Mouse (Mus musculus) B cell, adult 62 days (primary cell): ENCODE results near the gene Gm11567. TPM values are rescaled to one million over a fixed set of nuclear protein-coding genes. Genes with fewer than 3 reads are reported as not detected.

Experiments used
- total RNA-seq: library from RNA; stranded (reverse); gene quantifications from 4 replicates; pipeline ENCODE4 v1.2.4, GENCODE M21; 2023

Gm11567 gene
- total RNA-seq, result not detected in 4 replicates

GRCm38 (mm10) chr11:99878887-99879286 is at the start of gene Gm11567:
Gm11567 (plus strand) TSS chr11:99879187.

GRCm38 (mm10) chr11:99837966-99838365 is 41.0 kb upstream of the Gm11567 start, which contains the start of gene 2300003K06Rik:
2300003K06Rik (minus strand) TSS chr11:99838066.

GRCm38 (mm10) chr11:99851508-99851907 is 27.5 kb upstream of the Gm11567 start, which contains the start of gene Krtap4-16:
Krtap4-16 (minus strand) TSS chr11:99851608.

GRCm38 (mm10) chr11:99857617-99858016 is 21.4 kb upstream of the Gm11567 start, which contains the start of gene Gm11568:
Gm11568 (plus strand) TSS chr11:99857917.

GRCm38 (mm10) chr11:99864176-99864575 is 14.8 kb upstream of the Gm11567 start, which contains the start of gene Gm11559:
Gm11559 (plus strand) TSS chr11:99864476.

GRCm38 (mm10) chr11:99873089-99873488 is 5.9 kb upstream of the Gm11567 start, which contains the start of gene Krtap9-1:
Krtap9-1 (plus strand) TSS chr11:99873389.

GRCm38 (mm10) chr11:99907620-99908019 is 28.6 kb downstream of the Gm11567 start, which contains the start of gene Krtap31-1:
Krtap31-1 (plus strand) TSS chr11:99907920.

GRCm38 (mm10) chr11:99914451-99914850 is 35.5 kb downstream of the Gm11567 start, which contains the start of gene Gm11565:
Gm11565 (plus strand) TSS chr11:99914751.

Other genes with a start within 250 kb of the Gm11567 start
- not detected in 4 replicates for gene Krtap4-2, start 244.1 kb upstream of the Gm11567 start, total RNA-seq
- not detected in 4 replicates for gene Krtap4-7, start 235.1 kb upstream of the Gm11567 start, total RNA-seq
- gene Gm11555, start 229.0 kb upstream of the Gm11567 start, total RNA-seq, result not detected in 4 replicates
- gene Gm11563, start 220.2 kb upstream of the Gm11567 start, total RNA-seq, result not detected in 4 replicates
- gene Krtap4-6, start 213.2 kb upstream of the Gm11567 start, total RNA-seq, result not detected in 4 replicates
- not detected in 4 replicates for gene Gm14190, start 188.4 kb upstream of the Gm11567 start, total RNA-seq
- not detected in 4 replicates for gene Gm14180, start 144.9 kb upstream of the Gm11567 start, total RNA-seq
- gene Gm11595, start 106.3 kb upstream of the Gm11567 start, total RNA-seq, result not detected in 4 replicates
- not detected in 4 replicates for gene Krtap4-8, start 98.5 kb upstream of the Gm11567 start, total RNA-seq
- gene Krtap4-9, start 94.0 kb upstream of the Gm11567 start, total RNA-seq, result not detected in 4 replicates
- not detected in 4 replicates for gene Gm11596, start 85.7 kb upstream of the Gm11567 start, total RNA-seq
- gene Gm11569, start 80.3 kb upstream of the Gm11567 start, total RNA-seq, result not detected in 4 replicates
- not detected in 4 replicates for gene Gm11554, start 74.7 kb upstream of the Gm11567 start, total RNA-seq
- not detected in 4 replicates for gene Krtap4-13, start 69.3 kb upstream of the Gm11567 start, total RNA-seq
- gene Gm11564, start 63.5 kb upstream of the Gm11567 start, total RNA-seq, result not detected in 4 replicates
- not detected in 4 replicates for gene 2300003K06Rik, start 41.1 kb upstream of the Gm11567 start, total RNA-seq
- gene Krtap4-16, start 27.6 kb upstream of the Gm11567 start, total RNA-seq, result not detected in 4 replicates
- gene Gm11568, start 21.3 kb upstream of the Gm11567 start, total RNA-seq, result not detected in 4 replicates
- gene Gm11559, start 14.7 kb upstream of the Gm11567 start, total RNA-seq, result not detected in 4 replicates
- gene Krtap9-1, start 5.8 kb upstream of the Gm11567 start, total RNA-seq, result not detected in 4 replicates
- gene Krtap31-1, start 28.7 kb downstream of the Gm11567 start, total RNA-seq, result not detected in 4 replicates
- gene Gm11565, start 35.6 kb downstream of the Gm11567 start, total RNA-seq, result not detected in 4 replicates
- gene Krtap31-2, start 57.1 kb downstream of the Gm11567 start, total RNA-seq, result not detected in 4 replicates
- not detected in 4 replicates for gene Krtap9-5, start 69.3 kb downstream of the Gm11567 start, total RNA-seq
- gene Krtap29-1, start 99.9 kb downstream of the Gm11567 start, total RNA-seq, result not detected in 4 replicates
- not detected in 4 replicates for gene Krtap16-1, start 107.4 kb downstream of the Gm11567 start, total RNA-seq
- not detected in 4 replicates for gene Krtap17-1, start 114.8 kb downstream of the Gm11567 start, total RNA-seq
- gene Krt33a, start 137.0 kb downstream of the Gm11567 start, total RNA-seq, result not detected in 4 replicates
- not detected in 4 replicates for gene Krt33b, start 150.7 kb downstream of the Gm11567 start, total RNA-seq
- not detected in 4 replicates for gene Krt34, start 162.4 kb downstream of the Gm11567 start, total RNA-seq
- not detected in 4 replicates for gene Krt31, start 171.4 kb downstream of the Gm11567 start, total RNA-seq
- gene Krt32, start 209.0 kb downstream of the Gm11567 start, total RNA-seq, result not detected in 4 replicates
- not detected in 4 replicates for gene Krt35, start 217.1 kb downstream of the Gm11567 start, total RNA-seq
- not detected in 4 replicates for gene Krt36, start 226.4 kb downstream of the Gm11567 start, total RNA-seq
- gene Krt13, start 242.4 kb downstream of the Gm11567 start, total RNA-seq, result not detected in 4 replicates